Mouse (Mus musculus) neural tube, embryonic 12.5 days (tissue): ENCODE data around the gene Plxna3. TPM values are rescaled to one million over a fixed set of nuclear protein-coding genes. Genes with fewer than 3 reads are reported as not detected.

Source experiments
- ATAC-seq: fragments of 200-750 bp; cut with Nextera tagmentation; 2 replicates; pipeline ENCODE4 v1.8.0; 2017; ENCODE audit warnings: low read depth, mild to moderate bottlenecking, moderate TSS enrichment, moderate library complexity; ENCODE audit not compliant: low FRiP score
- H3K27ac ChIP-seq: fragments of 300-500 bp; sonication (generic); 2 replicates; pipeline ENCODE4 v1.5.1; 2016
- H3K27me3 ChIP-seq: fragments of 300-500 bp; sonication (generic); replicated peaks from 2 replicates; pipeline ENCODE4 v1.6.1; 2016; ENCODE audit warnings: mild to moderate bottlenecking
- H3K36me3 ChIP-seq: fragments of 300-500 bp; sonication (generic); 2 replicates; pipeline ENCODE4 v1.6.1; 2016; ENCODE audit warnings: mild to moderate bottlenecking
- H3K4me1 ChIP-seq: fragments of 300-500 bp; sonication (generic); 2 replicates; pipeline ENCODE4 v1.6.1; 2016
- H3K4me2 ChIP-seq: fragments of 300-500 bp; sonication (generic); replicated peaks from 2 replicates; pipeline ENCODE4 v1.6.1; 2016; ENCODE audit warnings: mild to moderate bottlenecking
- H3K4me3 ChIP-seq: fragments of 300-500 bp; sonication (generic); 2 replicates; pipeline ENCODE4 v1.5.1; 2016
- H3K9ac ChIP-seq: fragments of 300-500 bp; sonication (generic); 2 replicates; pipeline ENCODE4 v1.6.1; 2016; ENCODE audit warnings: mild to moderate bottlenecking
- H3K9me3 ChIP-seq: fragments of 300-500 bp; sonication (generic); 2 replicates; pipeline ENCODE4 v1.6.1; 2016; ENCODE audit warnings: mild to moderate bottlenecking
- WGBS: fragments of 180-500 bp; shearing (Covaris S2); methylation state at CpG from one replicate; pipeline ENCODE4 v1.1.7; 2016; 5-methylcytosine and 5-hydroxymethylcytosine counted together
- polyA plus RNA-seq: library from polyadenylated mRNA; unstranded; fragments of >200 nt; fragmentation: Nextera tagmentation; extraction: Ambion mirVana; gene quantifications from 2 replicates; pipeline ENCODE4 v1.2.1, GENCODE M21; 2016

The Plxna3 gene
- 47.0 and 54.6 TPM in 2 replicates for polyA plus RNA-seq

DNA sequence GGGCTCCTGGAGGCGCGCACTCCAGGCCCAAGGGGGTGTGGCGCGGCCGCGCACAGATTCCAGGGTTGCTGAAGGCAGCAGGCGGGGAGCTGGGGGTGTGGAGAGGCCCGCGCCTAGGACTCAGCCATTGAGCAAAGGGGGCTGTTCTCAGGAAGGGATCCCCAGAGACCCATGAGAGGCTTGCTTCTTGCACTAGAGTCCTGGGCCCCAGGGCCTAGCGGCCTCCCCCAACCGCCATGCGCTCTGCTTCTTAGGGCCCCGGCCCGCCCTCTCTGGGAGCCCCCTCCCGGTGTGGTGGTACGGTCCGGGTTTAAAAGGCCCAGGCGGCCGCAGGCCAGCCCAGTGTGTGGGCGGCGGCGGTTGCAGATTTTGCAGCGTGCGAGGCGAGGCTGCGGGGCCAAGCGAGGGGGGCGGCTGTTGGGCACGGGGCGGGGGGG, at the start of gene Plxna3:
Gene Plxna3, plus strand, starts transcription at position 342 of the 437 bp plus-strand sequence.
- peaks cover 13% of the 10 kb centered on the region; the same call in 1 of the 2 replicates for H3K36me3 ChIP-seq
- H3K9ac ChIP-seq: peak within 1 kb of the TSS; percentile 64
- no peaks in the 10 kb centered on the region for H3K9me3 ChIP-seq
- H3K4me1 ChIP-seq: peaks cover 22% of the 10 kb centered on the region
- H3K27me3 ChIP-seq: no peaks in the 10 kb centered on the region
- peak; percentile 95 for ATAC-seq
- H3K4me3 ChIP-seq: peak within 1 kb of the TSS; percentile 53
- no peak within 1 kb of the TSS; the same call in 1 of the 2 replicates for H3K27ac ChIP-seq
- peak within 1 kb of the TSS; percentile 64 for H3K4me2 ChIP-seq
- WGBS: 10% methylated on average over 21 of the region's 30 CpGs

DNA sequence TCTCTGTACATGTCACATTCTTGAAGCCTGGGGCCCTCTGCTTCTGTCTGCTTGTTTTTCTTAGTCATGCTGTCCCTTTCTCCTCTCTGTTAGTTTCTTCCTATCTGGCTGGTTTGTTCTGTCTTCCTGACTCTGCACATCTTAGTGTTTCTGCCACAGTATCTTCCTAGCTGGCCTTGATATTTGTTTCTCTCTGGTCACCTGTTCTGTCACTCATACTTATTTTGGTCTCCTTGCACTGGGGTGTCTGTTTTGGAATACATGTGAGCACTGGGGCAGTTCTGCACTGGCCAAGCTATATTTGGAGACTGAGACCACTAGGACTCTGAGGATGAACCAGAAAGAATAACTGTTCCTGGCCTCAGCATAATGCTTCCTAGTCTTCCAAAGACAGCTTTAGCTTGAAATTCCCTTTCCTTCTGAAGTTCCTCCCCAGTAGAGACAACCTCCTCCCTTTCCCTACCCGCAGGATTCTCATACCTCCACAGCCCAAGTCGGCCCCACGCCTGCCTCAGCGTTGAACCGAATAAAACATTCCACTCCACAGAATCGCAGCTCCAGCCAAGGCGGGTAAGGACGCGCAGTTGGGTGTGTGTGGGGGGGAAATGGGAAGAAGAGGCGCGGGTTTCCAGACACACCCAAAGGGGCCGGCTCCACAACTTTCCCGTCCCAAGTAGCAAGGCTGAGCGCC, 47.7 kb upstream of the Plxna3 start:
- no peaks in the 10 kb centered on the region for H3K9me3 ChIP-seq
- no peaks in the 10 kb centered on the region for H3K27me3 ChIP-seq
- no peak for ATAC-seq
- WGBS: 20% methylated on average over 14 of the region's 14 CpGs
- peak overlapping the region; percentile 69; the same call in 1 of the 2 replicates for H3K9ac ChIP-seq
- H3K4me1 ChIP-seq: 0 out of 2 replicates have a peak, but pooled peaks cover 7% of the 10 kb centered on the region
- H3K4me3 ChIP-seq: peak overlapping the region; percentile 57
- no peaks in the 10 kb centered on the region for H3K36me3 ChIP-seq
- no peak overlapping the region for H3K27ac ChIP-seq
- H3K4me2 ChIP-seq: peak overlapping the region; percentile 70

DNA sequence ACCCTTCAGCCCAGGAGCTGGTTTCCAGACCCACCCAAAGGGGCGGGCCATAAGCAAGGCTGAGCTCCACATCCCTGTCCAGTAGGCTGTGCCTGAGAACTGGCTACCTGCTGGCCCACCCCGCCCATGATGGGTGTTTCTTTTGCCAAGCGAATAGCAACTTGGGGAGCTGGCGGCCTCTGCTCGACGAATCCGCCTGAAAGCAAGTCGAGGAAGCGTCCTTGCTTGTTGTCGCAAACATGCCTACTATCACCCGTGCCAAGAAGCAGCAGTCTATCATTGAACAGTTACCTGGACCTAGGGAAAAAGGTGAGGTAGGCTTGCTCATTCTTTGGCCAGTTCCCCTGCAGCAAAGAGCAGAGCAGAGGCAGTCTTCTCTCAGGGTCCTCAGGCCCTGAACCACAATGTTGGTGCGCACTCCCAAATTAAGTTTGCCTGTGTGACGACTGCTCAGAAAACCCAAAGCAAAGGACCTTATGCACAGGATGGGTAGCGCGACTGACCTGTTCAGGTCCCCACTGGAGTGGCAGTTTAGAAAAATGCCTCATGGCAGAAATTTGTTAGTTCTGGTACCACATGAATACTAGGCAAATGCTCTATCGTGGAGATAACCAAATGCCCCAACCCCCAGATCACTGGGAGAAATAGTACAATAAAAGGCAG, 47.0 kb upstream of the Plxna3 start, which contains the start of the genes Taz and Dnase1l1:
Gene Taz, plus strand, starts transcription at position 181 of the 663 bp plus-strand sequence.
Gene Dnase1l1, minus strand, starts transcription at position 606 of the 663 bp plus-strand sequence.
- no peaks in the 10 kb centered on the region for H3K36me3 ChIP-seq
- peak within 1 kb of the TSS; percentile 57 for H3K4me3 ChIP-seq
- H3K4me2 ChIP-seq: peak within 1 kb of the TSS; percentile 70
- H3K27ac ChIP-seq: no peak within 1 kb of the TSS
- WGBS: 17% methylated on average over 16 of the region's 16 CpGs
- peak; percentile 51; the same call in 1 of the 2 replicates for ATAC-seq
- H3K9ac ChIP-seq: peak within 1 kb of the TSS; percentile 69
- no peaks in the 10 kb centered on the region for H3K27me3 ChIP-seq
- 0 out of 2 replicates have a peak, but pooled peaks cover 7% of the 10 kb centered on the region for H3K4me1 ChIP-seq
- H3K9me3 ChIP-seq: no peaks in the 10 kb centered on the region

DNA sequence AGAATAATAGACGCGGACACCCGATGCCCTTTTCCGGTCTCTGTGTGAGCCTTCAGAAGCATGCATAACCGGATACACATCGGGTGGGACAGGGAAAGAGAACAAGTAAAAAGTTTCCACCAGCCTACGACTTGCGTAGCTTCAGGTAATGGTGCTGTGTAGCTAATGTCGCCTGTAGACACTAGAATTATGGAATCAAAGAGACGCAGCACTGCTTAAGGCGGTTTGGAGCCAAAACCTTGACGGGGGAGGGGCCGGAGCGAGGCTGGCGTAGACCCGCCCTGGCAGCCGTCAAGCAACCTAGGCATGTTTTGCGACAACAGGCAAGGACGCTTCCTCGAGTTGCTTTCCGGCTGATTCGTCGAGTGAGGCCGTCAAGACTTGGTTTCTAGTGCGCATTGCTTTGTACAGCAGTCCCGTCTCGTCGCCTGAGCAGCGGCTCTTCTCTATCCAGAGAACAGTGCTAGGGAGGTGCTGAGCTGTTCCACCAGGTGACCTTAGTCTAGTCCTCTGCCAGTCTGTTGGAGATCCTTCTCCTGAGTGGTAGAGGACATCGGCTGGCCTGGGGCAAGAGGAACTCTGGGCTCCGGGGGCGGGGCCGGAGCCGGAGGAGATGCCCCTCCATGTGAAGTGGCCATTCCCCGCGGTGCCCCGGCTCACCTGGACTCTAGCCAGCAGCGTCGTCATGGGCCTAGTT, 46.3 kb upstream of the Plxna3 start:
- 24% methylated on average over 39 of the region's 39 CpGs for WGBS
- no peak overlapping the region for H3K27ac ChIP-seq
- no peaks in the 10 kb centered on the region for H3K36me3 ChIP-seq
- ATAC-seq: peak; percentile 85
- 0 out of 2 replicates have a peak, but pooled peaks cover 7% of the 10 kb centered on the region for H3K4me1 ChIP-seq
- H3K27me3 ChIP-seq: no peaks in the 10 kb centered on the region
- H3K9ac ChIP-seq: peak overlapping the region; percentile 69
- H3K4me3 ChIP-seq: peak overlapping the region; percentile 57
- peak overlapping the region; percentile 70 for H3K4me2 ChIP-seq
- no peaks in the 10 kb centered on the region for H3K9me3 ChIP-seq

DNA sequence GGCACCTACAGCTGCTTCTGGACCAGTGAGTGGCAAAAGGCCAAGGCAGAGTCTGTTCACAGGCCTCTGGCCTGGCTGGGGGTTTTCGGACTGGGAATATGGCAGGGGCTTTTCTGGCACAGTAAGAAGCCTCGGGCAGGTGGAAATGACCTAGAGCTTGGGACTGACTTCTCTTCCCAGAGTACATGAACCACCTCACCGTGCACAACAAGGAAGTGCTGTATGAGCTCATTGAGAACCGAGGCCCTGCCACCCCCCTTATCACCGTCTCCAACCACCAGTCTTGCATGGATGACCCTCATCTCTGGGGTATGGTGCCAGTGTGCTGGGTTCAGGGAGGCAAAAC, 45.8 kb upstream of the Plxna3 start:
- H3K9me3 ChIP-seq: no peaks in the 10 kb centered on the region

DNA sequence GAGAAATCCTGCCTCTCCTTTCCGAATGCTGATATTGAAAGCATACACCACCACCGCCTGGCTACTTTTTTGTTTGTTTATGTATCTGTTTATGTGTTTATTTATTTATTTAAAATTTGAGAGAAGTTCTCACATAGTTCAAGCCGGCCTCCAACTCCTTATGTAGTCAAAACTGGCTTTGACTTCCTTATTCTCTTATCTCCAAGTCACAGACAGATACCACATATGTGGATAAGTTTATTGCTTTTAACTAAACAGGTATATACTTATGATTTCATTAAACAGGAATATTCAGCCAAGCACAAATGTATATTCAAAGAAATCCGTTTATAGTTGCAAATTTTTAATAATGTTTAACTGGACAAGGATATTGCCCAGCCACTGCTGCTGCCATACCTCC, 35.4 kb upstream of the Plxna3 start:
- Histone ChIP-seq H3K27me3 (no peaks in the 10 kb centered on the region), H3K36me3 (peaks cover 8% of the 10 kb centered on the region; the same call in 1 of the 2 replicates), H3K4me1 (no peaks in the 10 kb centered on the region), H3K4me2 (no peak overlapping the region), H3K9ac (no peak overlapping the region), H3K9me3 (no peaks in the 10 kb centered on the region), H3K27ac (no peak overlapping the region), H3K4me3 (no peak overlapping the region)
- WGBS: 77% methylated on average over 4 of the region's 4 CpGs
- no peak for ATAC-seq

More for the DNA sequence above, 45.8 kb upstream of the Plxna3 start:
- H3K9ac ChIP-seq: peak overlapping the region; percentile 69
- H3K27me3 ChIP-seq: no peaks in the 10 kb centered on the region
- H3K4me3 ChIP-seq: peak overlapping the region; percentile 57
- H3K27ac ChIP-seq: no peak overlapping the region
- ATAC-seq: no peak; the same call in 1 of the 2 replicates
- 0 out of 2 replicates have a peak, but pooled peaks cover 7% of the 10 kb centered on the region for H3K4me1 ChIP-seq
- no peaks in the 10 kb centered on the region for H3K36me3 ChIP-seq
- 43% methylated on average over 5 of the region's 5 CpGs for WGBS
- peak overlapping the region; percentile 70 for H3K4me2 ChIP-seq

DNA sequence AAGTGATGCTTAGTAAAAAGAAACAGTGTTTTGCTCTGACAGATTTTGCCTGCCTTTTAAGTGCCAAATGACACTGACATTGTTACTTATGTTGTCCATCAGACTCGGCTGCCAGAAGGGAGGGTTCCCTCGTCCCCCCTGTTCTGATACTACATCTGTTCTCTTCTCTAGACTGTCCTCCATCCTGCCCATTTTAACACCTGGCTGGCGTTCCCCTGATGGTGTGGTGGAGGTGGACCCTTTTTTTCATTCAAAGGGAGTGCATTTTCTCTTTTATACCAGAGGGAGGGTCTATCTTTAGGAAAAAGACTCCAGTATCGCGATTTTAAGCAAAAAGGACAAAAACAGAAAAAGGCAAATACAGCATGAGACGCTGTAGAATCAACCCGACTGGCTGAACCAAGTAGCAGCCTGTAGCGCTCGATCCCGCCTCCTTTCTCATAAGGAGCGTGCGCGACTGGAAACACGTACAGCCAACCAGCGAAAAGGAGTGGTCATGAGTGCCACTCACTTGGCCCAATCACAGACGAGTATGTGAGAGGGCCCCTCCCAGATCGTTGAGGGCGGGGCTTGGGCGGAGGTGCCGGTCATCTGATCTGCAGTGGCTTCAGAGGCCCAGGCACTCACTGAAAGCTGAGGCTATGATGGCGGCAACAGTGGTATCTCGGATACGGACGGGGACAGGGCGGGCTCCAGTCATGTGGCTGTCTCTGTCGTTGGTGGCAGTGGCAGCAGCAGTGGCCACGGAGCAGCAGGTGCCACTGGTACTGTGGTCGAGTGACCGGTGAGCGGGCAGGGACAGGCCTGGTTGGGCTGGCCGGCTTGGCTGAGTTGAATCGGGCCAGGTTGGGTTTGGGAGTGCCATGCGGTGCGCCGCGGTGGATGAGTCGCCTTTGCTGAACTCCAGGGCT, 32.1 kb upstream of the Plxna3 start, which contains the start of gene Atp6ap1:
Gene Atp6ap1, plus strand, starts transcription at position 560 of the 911 bp plus-strand sequence.
- Histone ChIP-seq H3K9me3 (no peaks in the 10 kb centered on the region), H3K4me2 (peak within 1 kb of the TSS; percentile 67), H3K36me3 (peaks cover 18% of the 10 kb centered on the region), H3K4me3 (peak within 1 kb of the TSS; percentile 63), H3K27ac (no peak within 1 kb of the TSS), H3K27me3 (no peaks in the 10 kb centered on the region), H3K4me1 (no peaks in the 10 kb centered on the region), H3K9ac (peak within 1 kb of the TSS; percentile 75)
- peak; percentile 97 for ATAC-seq
- WGBS: 18% methylated on average over 37 of the region's 37 CpGs

DNA sequence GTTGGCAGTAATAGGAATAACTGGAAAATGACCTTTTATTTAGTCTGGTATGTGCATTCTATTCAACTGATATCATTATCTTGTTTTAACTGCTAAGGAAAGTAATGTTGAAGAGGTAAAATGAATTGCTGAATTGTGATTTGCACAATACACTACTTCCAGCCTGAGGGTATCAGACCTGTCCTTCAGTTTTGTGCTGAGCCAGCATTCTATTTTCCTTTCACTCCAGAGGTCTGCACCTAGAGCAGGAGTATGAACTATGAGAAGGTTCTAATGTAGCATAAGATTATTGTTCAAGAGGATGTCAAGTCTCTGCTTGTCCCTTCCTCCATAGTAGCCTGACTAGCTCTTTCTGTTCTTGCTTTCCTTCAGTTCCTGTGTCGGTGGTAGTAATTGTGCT, 30.5 kb upstream of the Plxna3 start:
- Histone ChIP-seq H3K9me3 (no peaks in the 10 kb centered on the region), H3K27ac (no peak overlapping the region), H3K4me1 (no peaks in the 10 kb centered on the region), H3K4me3 (no peak overlapping the region), H3K36me3 (peaks cover 24% of the 10 kb centered on the region), H3K4me2 (no peak overlapping the region), H3K27me3 (no peaks in the 10 kb centered on the region), H3K9ac (no peak overlapping the region)
- 100% methylated on average over 1 of the region's 1 CpGs for WGBS
- ATAC-seq: no peak

DNA sequence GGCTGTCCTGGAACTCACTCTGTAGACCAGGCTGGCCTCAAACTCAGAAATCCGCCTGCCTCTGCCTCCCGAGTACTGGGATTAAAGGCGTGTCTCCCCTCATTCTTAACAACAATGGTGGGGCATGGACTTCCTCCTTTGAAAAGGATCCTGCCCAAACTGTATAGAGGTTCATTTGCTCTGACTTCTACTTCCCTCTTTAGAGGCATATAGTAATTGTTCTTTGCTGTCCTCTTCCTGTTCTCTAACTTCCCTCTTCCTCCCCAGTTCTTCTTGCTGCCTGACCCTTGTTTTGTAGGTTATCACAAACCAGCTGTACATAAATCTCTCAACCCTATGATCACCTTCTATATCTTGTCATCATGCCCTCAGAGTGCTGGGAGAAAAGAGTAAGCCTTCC, 29.1 kb upstream of the Plxna3 start:
- 85% methylated on average over 3 of the region's 3 CpGs for WGBS
- Histone ChIP-seq H3K4me1 (no peaks in the 10 kb centered on the region), H3K27me3 (no peaks in the 10 kb centered on the region), H3K36me3 (peaks cover 29% of the 10 kb centered on the region), H3K9me3 (no peaks in the 10 kb centered on the region), H3K4me2 (no peak overlapping the region), H3K27ac (no peak overlapping the region), H3K9ac (no peak overlapping the region), H3K4me3 (no peak overlapping the region)
- ATAC-seq: no peak

DNA sequence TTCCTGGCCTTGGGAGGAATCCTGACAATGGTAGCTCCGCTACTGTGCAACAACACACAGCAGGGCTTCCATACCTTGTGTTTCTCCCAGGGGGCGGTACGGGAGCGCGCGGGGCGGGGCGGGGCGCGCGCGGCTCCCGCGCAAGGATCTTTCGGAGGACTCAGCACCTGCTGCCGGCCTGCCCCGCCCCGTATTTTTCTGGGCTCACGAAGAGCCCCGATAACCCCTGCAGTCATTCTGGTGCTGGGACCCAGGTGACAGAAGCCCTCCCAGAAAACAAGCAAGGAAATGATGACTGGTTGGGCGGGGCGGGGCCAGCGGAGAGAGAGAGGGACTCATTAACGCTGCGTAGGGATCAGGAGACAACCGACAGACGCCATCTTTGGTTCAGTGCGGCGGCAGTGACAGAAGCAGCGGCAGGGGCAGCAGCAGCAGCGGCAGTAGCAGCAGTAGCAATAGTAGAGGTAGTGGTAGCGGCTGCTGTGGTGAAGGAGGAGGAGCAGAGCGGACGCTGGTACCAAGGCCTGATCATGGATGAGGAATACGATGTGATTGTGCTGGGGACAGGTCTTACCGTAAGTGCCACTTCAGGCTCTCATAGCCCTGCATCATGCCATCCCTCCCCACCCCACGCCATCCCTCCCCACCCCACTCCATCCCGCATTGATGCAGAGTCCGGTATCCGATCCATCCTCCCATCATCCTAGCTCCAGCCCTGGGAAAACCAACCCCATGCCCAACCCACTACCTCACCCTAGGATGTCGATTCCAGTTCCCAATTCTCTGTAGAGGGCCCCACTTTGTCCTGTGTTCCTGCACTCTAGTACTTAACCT, 23.8 kb upstream of the Plxna3 start, which contains the start of gene Gdi1:
Gene Gdi1, plus strand, starts transcription at position 132 of the 834 bp plus-strand sequence.
- WGBS: 15% methylated on average over 41 of the region's 41 CpGs
- peak within 1 kb of the TSS; percentile 73 for H3K9ac ChIP-seq
- H3K4me1 ChIP-seq: peaks cover 8% of the 10 kb centered on the region
- H3K27ac ChIP-seq: peak within 1 kb of the TSS; percentile 64
- H3K27me3 ChIP-seq: no peaks in the 10 kb centered on the region
- H3K4me2 ChIP-seq: peak within 1 kb of the TSS; percentile 75
- ATAC-seq: peak; percentile 82
- H3K36me3 ChIP-seq: peaks cover 47% of the 10 kb centered on the region
- no peaks in the 10 kb centered on the region for H3K9me3 ChIP-seq
- peak within 1 kb of the TSS; percentile 58 for H3K4me3 ChIP-seq
